Mouse (Mus musculus): ENCODE results near the gene Hspg2. TPM values are rescaled to one million over a fixed set of nuclear protein-coding genes. Genes with fewer than 3 reads are reported as not detected.

Gene Hspg2
- polyA plus RNA-seq, 1 experiment from 2014 or later: 10.7 TPM

DNA sequence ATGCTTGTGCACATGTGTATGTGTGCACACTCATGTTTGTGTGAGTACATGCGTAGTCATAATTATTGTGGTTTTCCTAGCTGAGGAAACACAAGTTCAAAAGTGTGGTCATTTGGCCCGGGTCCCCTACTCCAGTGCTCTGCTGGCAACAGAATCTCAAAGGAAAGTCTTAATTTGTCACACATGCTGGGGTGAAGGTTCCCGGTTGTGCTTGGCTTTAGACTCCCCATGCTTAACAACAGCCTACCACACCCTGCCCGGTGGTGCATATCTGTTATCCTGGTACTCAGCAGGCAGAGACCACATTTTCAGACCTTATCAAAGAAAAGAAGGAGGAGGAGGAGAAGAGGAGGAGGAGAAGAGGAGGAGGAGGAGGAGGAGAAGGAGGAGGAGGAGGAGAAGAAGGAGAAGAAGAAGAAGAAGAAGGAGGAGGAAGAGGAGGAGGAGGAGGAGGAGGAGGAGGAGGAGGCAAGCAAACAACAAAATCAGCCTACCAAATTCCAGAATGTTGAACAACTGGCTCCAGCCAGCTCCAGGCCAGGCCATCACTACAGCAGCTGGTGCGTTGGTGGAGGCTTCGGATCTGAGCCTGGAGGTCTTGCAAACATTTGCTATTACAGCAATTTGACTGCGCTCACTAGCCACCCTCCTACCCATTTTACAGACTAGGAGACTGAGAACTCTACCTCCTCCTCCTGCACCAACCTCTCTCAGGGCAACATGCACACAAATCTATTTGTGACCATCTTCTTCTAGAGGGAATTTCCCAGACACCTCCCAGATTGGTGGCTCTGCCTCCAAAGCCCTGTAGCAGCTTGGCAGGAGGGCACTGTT, 21.0 kb upstream of the Hspg2 start:
- Histone ChIP-seq H3K27ac (no peak overlapping the region), H3K36me3 (replicated peaks; ENCODE audit: control insufficient read depth, insufficient read depth) (no peaks in the 10 kb centered on the region), H3K27me3 (ENCODE audit: control insufficient read depth, insufficient read depth, low read length) (no peaks in the 10 kb centered on the region), H3K4me1 (replicated peaks; ENCODE audit: control insufficient read depth, insufficient read depth, low read length) (peaks cover 8% of the 10 kb centered on the region; the same call in 1 of the 2 replicates), H3K9ac (no peak overlapping the region), H3K4me2 (replicated peaks) (no peak overlapping the region), H3K4me3 (replicated peaks; ENCODE audit: low read length) (no peak overlapping the region), H3K9me3 (ENCODE audit: control insufficient read depth, low read length) (no peaks in the 10 kb centered on the region)
- WGBS: 71% methylated on average over 7 of the region's 7 CpGs
- ATAC-seq (ENCODE audit: low FRiP score) (no peak), DNase-seq (ENCODE audit: low spot score) (no peak)

DNA sequence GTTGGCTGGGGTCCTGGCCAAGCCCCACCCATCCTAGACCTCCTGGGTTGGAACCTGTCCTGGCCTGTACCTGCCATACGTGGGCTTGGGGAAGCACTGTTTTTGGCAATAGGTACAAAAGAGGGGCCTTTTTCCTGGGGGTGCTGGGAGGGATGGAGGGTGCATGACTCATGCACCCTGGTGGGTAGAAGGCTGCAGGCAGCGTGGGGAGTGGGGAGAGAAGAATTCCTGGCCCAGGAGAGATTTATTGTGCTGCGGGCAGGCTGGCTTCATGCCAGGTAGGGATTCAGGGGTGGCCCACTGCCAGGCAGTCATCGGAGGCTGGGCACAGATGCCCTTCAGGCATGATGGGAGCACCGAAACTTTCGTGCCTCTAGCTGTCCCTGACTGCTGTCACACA, 20.4 kb upstream of the Hspg2 start:
- ATAC-seq (ENCODE audit: low FRiP score) (no peak), DNase-seq (ENCODE audit: low spot score) (no peak)
- Histone ChIP-seq H3K4me3 (replicated peaks; ENCODE audit: low read length) (no peak overlapping the region), H3K27ac (no peak overlapping the region), H3K4me2 (replicated peaks) (no peak overlapping the region), H3K4me1 (replicated peaks; ENCODE audit: control insufficient read depth, insufficient read depth, low read length) (peaks cover 8% of the 10 kb centered on the region; the same call in 1 of the 2 replicates), H3K27me3 (ENCODE audit: control insufficient read depth, insufficient read depth, low read length) (no peaks in the 10 kb centered on the region), H3K9me3 (ENCODE audit: control insufficient read depth, low read length) (no peaks in the 10 kb centered on the region), H3K9ac (no peak overlapping the region), H3K36me3 (replicated peaks; ENCODE audit: control insufficient read depth, insufficient read depth) (no peaks in the 10 kb centered on the region)
- WGBS: 34% methylated on average over 6 of the region's 6 CpGs

DNA sequence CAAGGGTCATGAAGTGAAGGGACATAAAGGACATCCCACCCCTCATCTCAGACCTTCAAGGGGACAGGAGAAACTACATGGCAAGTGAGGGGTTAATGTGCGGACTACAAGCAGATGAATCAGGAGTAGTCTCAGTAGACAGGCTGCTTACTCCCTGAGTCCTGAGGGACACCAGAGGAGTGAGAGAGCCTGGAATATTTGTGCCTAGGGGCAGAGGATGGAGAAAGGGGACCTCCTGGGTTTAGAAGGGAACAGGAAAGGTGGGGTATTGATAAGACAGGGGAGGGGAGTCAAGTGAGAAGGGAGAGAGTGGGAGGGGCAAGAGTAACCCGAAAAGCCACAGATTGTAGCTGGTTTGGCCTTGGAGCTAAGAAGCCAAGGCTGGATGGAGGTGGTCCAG, 19.9 kb upstream of the Hspg2 start:
- H3K9ac ChIP-seq: no peak overlapping the region
- 53% methylated on average over 2 of the region's 2 CpGs for WGBS
- no peak overlapping the region for H3K4me3 ChIP-seq (replicated peaks; ENCODE audit: low read length)
- peaks cover 8% of the 10 kb centered on the region; the same call in 1 of the 2 replicates for H3K4me1 ChIP-seq (replicated peaks; ENCODE audit: control insufficient read depth, insufficient read depth, low read length)
- ATAC-seq (ENCODE audit: low FRiP score) (no peak), DNase-seq (ENCODE audit: low spot score) (no peak)
- no peaks in the 10 kb centered on the region for H3K9me3 ChIP-seq (ENCODE audit: control insufficient read depth, low read length)
- no peaks in the 10 kb centered on the region for H3K36me3 ChIP-seq (replicated peaks; ENCODE audit: control insufficient read depth, insufficient read depth)
- no peak overlapping the region for H3K4me2 ChIP-seq (replicated peaks)
- H3K27me3 ChIP-seq (ENCODE audit: control insufficient read depth, insufficient read depth, low read length): no peaks in the 10 kb centered on the region
- no peak overlapping the region for H3K27ac ChIP-seq

DNA sequence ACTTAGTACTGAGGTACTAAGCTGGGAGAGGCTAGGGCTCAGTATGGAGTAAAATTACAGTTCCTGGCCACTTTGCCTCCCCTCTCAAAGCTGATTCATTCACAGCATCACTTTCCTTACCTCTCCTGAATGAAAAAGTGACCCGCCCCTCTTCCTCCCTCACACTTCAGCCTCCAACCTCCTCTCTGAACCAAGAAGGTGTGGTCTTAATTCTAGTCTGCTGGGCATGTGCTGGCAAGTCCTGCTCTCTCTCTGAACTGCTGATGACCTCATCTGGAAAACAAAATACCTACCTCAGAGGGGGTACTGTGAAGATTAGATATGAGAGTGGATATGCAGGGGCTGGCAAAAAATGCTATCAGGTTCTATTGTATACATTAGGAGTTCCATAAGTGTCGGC, 19.4 kb upstream of the Hspg2 start:
- no peak overlapping the region for H3K4me2 ChIP-seq (replicated peaks)
- 89% methylated on average over 2 of the region's 2 CpGs for WGBS
- no peak overlapping the region for H3K27ac ChIP-seq
- no peaks in the 10 kb centered on the region for H3K36me3 ChIP-seq (replicated peaks; ENCODE audit: control insufficient read depth, insufficient read depth)
- H3K9ac ChIP-seq: no peak overlapping the region
- H3K9me3 ChIP-seq (ENCODE audit: control insufficient read depth, low read length): no peaks in the 10 kb centered on the region
- H3K27me3 ChIP-seq (ENCODE audit: control insufficient read depth, insufficient read depth, low read length): no peaks in the 10 kb centered on the region
- DNase-seq (ENCODE audit: low spot score): no peak
- no peak overlapping the region for H3K4me3 ChIP-seq (replicated peaks; ENCODE audit: low read length)
- peaks cover 8% of the 10 kb centered on the region; the same call in 1 of the 2 replicates for H3K4me1 ChIP-seq (replicated peaks; ENCODE audit: control insufficient read depth, insufficient read depth, low read length)
- no peak for ATAC-seq (ENCODE audit: low FRiP score)

DNA sequence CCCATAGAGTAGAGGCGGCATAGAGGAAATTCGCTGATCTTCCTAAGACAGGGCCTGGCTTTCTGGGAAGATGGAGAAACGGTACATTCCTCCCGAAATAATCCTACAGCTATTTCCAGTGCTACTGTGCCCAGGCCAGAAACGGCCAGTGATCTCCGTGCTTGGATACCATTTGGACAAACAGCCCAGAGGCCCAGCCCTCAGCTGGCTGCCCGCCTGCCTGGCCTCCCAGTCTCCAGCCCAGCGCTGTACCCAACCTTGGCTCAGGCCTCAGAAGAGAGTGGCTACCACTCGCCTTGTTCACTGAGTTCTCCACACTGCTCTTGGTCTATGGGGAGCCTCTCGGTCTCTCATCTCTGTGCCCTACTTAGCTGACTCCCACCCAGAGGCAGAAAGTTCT, 18.9 kb upstream of the Hspg2 start:
- H3K4me2 ChIP-seq (replicated peaks): no peak overlapping the region
- no peak overlapping the region for H3K9ac ChIP-seq
- no peaks in the 10 kb centered on the region for H3K9me3 ChIP-seq (ENCODE audit: control insufficient read depth, low read length)
- H3K27me3 ChIP-seq (ENCODE audit: control insufficient read depth, insufficient read depth, low read length): no peaks in the 10 kb centered on the region
- H3K36me3 ChIP-seq (replicated peaks; ENCODE audit: control insufficient read depth, insufficient read depth): no peaks in the 10 kb centered on the region
- no peak overlapping the region for H3K27ac ChIP-seq
- ATAC-seq (ENCODE audit: low FRiP score) (no peak), DNase-seq (ENCODE audit: low spot score) (no peak)
- H3K4me3 ChIP-seq (replicated peaks; ENCODE audit: low read length): no peak overlapping the region
- peaks cover 8% of the 10 kb centered on the region; the same call in 1 of the 2 replicates for H3K4me1 ChIP-seq (replicated peaks; ENCODE audit: control insufficient read depth, insufficient read depth, low read length)
- 77% methylated on average over 10 of the region's 10 CpGs for WGBS

DNA sequence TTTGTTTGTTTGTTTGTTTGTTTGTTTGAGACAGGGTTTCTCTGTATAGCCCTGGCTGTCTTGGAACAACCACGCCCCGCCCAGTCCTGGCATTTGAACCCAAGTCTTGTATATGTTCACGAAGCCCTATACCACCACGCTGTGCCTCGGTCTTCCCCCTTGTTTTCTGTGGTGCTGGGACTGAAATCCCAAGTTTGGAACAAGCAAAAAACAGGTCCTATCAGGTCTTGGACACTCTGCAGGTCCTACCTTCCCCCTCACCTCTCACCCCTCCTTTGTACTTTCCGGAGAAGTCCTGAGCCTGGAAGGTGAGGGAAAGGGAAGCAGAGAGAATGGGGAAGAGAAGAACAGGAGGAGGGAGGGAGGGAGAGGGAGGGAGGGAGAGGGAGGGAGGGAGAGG, 16.4 kb upstream of the Hspg2 start:
- DNase-seq (ENCODE audit: low spot score): no peak
- Histone ChIP-seq H3K36me3 (replicated peaks; ENCODE audit: control insufficient read depth, insufficient read depth) (no peaks in the 10 kb centered on the region), H3K4me3 (replicated peaks; ENCODE audit: low read length) (no peak overlapping the region), H3K9ac (no peak overlapping the region), H3K9me3 (ENCODE audit: control insufficient read depth, low read length) (no peaks in the 10 kb centered on the region), H3K4me1 (replicated peaks; ENCODE audit: control insufficient read depth, insufficient read depth, low read length) (peaks cover 8% of the 10 kb centered on the region; the same call in 1 of the 2 replicates), H3K27ac (no peak overlapping the region), H3K27me3 (ENCODE audit: control insufficient read depth, insufficient read depth, low read length) (no peaks in the 10 kb centered on the region), H3K4me2 (replicated peaks) (no peak overlapping the region)
- no peak for ATAC-seq (ENCODE audit: low FRiP score)
- 94% methylated on average over 6 of the region's 6 CpGs for WGBS

DNA sequence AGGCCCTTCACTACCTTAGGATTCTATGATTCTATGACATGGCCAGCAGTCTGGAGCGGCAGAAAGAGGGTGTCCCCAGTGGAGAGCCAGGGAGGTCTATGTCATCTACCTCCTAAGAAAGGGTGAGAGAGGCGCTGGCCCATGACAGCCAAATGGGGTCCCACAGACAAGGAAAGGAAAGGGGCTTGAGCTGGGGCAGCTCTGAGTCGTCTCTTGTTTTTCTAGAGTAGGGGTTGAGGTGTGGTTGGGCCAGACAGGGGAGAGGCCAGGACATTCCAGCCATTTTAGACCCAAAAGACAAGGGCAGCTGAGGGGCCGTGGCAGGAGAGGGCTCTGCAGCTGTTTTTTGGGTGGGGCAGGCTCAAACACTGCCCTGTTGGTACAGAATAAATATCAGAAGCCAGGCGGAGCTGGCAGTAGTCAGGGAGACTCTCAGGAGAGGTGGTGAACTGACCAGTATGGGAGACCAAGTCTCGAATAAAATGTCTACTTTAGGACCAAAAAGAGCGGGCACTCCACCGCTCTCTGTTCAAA, 15.3 kb upstream of the Hspg2 start, which contains the start of gene 1700013G24Rik:
TSS of gene 1700013G24Rik (plus strand) at position 51 of the 534 bp plus-strand sequence.
- ATAC-seq (ENCODE audit: low FRiP score) (no peak), DNase-seq (ENCODE audit: low spot score) (no peak)
- Histone ChIP-seq H3K9me3 (ENCODE audit: control insufficient read depth, low read length) (no peaks in the 10 kb centered on the region), H3K27ac (no peak within 1 kb of the TSS), H3K9ac (no peak within 1 kb of the TSS), H3K4me3 (replicated peaks; ENCODE audit: low read length) (no peak within 1 kb of the TSS), H3K27me3 (ENCODE audit: control insufficient read depth, insufficient read depth, low read length) (no peaks in the 10 kb centered on the region), H3K36me3 (replicated peaks; ENCODE audit: control insufficient read depth, insufficient read depth) (no peaks in the 10 kb centered on the region), H3K4me1 (replicated peaks; ENCODE audit: control insufficient read depth, insufficient read depth, low read length) (peaks cover 6% of the 10 kb centered on the region; the same call in 1 of the 2 replicates), H3K4me2 (replicated peaks) (no peak within 1 kb of the TSS)
- 81% methylated on average over 8 of the region's 8 CpGs for WGBS

DNA sequence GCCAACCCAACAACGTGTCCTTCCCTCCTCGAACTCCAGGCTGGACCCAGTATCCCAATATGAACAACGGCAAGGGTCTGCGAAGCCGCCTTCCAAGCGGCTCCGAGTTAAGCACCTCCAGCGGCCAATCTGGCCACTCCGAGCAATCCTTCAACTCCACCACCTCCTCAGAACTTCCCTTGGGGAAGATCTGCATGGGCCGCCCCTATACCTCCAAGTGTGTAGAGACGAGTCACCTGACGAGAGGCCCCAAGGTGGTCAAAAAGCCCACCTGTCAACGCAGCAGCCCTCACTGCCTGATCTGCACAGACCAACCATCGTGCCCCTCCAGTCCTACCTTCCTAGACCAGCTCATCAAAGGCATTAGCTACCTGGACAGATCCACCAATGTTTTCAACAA, 14.0 kb upstream of the Hspg2 start:
- Histone ChIP-seq H3K4me1 (replicated peaks; ENCODE audit: control insufficient read depth, insufficient read depth, low read length) (no peaks in the 10 kb centered on the region), H3K9me3 (ENCODE audit: control insufficient read depth, low read length) (no peaks in the 10 kb centered on the region), H3K27ac (no peak overlapping the region), H3K4me3 (replicated peaks; ENCODE audit: low read length) (no peak overlapping the region), H3K4me2 (replicated peaks) (no peak overlapping the region), H3K36me3 (replicated peaks; ENCODE audit: control insufficient read depth, insufficient read depth) (no peaks in the 10 kb centered on the region), H3K9ac (no peak overlapping the region), H3K27me3 (ENCODE audit: control insufficient read depth, insufficient read depth, low read length) (no peaks in the 10 kb centered on the region)
- 91% methylated on average over 14 of the region's 14 CpGs for WGBS
- no peak for DNase-seq (ENCODE audit: low spot score)
- ATAC-seq (ENCODE audit: low FRiP score): no peak

DNA sequence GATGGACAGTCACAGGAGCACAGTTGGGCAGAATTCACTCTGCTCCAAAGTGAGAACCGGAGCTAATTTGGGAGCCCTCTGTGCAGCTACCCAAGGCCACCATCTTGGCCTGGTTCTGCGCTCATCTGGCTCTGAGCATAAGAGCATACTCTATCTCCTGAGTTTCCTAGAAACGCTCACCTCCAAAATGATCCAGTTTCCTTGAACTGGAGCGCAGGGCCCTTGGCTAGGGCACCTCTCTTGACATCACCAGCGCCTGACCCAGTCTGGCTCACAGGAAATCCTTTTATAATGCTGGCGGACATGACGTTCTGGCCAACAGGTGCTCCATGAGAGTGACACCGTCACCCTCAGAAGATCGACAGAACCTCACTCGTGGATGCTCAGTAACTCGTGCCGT, 12.0 kb upstream of the Hspg2 start:
- H3K27me3 ChIP-seq (ENCODE audit: control insufficient read depth, insufficient read depth, low read length): no peaks in the 10 kb centered on the region
- 87% methylated on average over 12 of the region's 12 CpGs for WGBS

More for the DNA sequence above, 12.0 kb upstream of the Hspg2 start:
- Histone ChIP-seq H3K27ac (no peak overlapping the region), H3K4me2 (replicated peaks) (no peak overlapping the region), H3K9ac (no peak overlapping the region), H3K4me3 (replicated peaks; ENCODE audit: low read length) (no peak overlapping the region), H3K4me1 (replicated peaks; ENCODE audit: control insufficient read depth, insufficient read depth, low read length) (no peaks in the 10 kb centered on the region), H3K36me3 (replicated peaks; ENCODE audit: control insufficient read depth, insufficient read depth) (no peaks in the 10 kb centered on the region), H3K9me3 (ENCODE audit: control insufficient read depth, low read length) (no peaks in the 10 kb centered on the region)
- DNase-seq (ENCODE audit: low spot score): no peak
- ATAC-seq (ENCODE audit: low FRiP score): no peak
